Mouse (Mus musculus): ENCODE results near the gene Syngr3. TPM values are rescaled to one million over a fixed set of nuclear protein-coding genes. Genes with fewer than 3 reads are reported as not detected.

The Syngr3 gene
- polyA plus RNA-seq, 1 experiment from 2014 or later: 8.4 TPM

DNA sequence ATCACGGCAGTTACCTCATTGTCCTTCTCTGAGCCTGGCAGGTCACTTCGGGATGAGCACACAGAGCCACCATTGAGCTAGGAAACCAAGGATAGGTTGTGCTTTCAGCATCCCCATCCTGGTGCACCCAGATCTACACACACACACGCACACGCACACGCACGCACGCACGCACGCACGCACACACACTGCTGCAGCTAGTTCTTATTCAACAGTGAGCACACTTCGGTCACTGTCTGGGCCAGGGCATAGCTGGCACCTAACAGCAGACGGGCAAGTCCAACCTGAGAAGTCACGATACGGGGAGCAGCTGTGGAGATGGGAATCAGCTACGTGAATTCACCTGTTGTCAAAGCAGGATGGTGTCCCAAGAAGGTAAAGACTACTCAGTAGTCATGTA is 49.2 kb downstream of the Syngr3 start:
- WGBS: 97% methylated on average over 15 of the region's 15 CpGs
- Histone ChIP-seq H3K4me1 (peaks cover 43% of the 10 kb centered on the region), H3K27ac (peak overlapping the region; percentile 98), H3K4me2 (replicated peaks) (no peak overlapping the region), H3K27me3 (no peaks in the 10 kb centered on the region), H3K4me3 (no peak overlapping the region), H3K9ac (no peak overlapping the region), H3K9me3 (no peaks in the 10 kb centered on the region), H3K36me3 (peaks cover 15% of the 10 kb centered on the region; the same call in 1 of the 2 replicates)
- ATAC-seq (ENCODE audit: insufficient number of reproducible peaks, insufficient read depth, low FRiP score, low TSS enrichment): no peak

- peaks cover 20% of the 10 kb centered on the region; the same call in 1 of the 2 replicates for H3K36me3 ChIP-seq
- H3K9ac ChIP-seq: peak overlapping the region; percentile 21; the same call in 1 of the 2 replicates
Observed at GRCm38 (mm10) chr17:24640119-24640518, 49.6 kb downstream of the Syngr3 start.

DNA sequence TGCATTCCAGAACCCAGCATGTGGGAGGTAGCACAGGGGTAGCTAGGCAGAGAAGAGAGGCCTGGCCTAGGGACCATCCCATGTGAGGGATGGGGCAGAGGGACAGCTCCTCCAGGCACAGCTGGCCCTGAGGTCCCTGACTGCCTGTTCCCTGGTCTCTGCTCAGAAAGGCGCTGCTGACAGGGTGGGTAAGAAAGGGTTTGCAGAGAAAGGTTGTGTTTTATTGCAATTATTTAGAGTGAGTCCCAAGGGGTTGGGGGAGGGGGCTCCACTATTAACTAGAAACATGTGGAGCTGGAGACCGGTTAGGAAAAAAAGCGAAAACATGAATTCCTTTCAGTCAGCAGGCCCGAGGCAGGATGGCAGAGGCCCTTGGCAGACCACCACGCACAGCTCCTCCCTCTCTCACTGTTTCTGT is 50.2 kb downstream of the Syngr3 start:
- Histone ChIP-seq H3K9ac (peak overlapping the region; percentile 21; the same call in 1 of the 2 replicates), H3K4me2 (replicated peaks) (peak overlapping the region; percentile 23), H3K4me1 (peaks cover 36% of the 10 kb centered on the region), H3K27me3 (no peaks in the 10 kb centered on the region), H3K9me3 (no peaks in the 10 kb centered on the region), H3K36me3 (peaks cover 21% of the 10 kb centered on the region; the same call in 1 of the 2 replicates), H3K4me3 (no peak overlapping the region), H3K27ac (peak overlapping the region; percentile 98)
- WGBS: 21% methylated on average over 5 of the region's 5 CpGs
- ATAC-seq (ENCODE audit: insufficient number of reproducible peaks, insufficient read depth, low FRiP score, low TSS enrichment): peak; percentile 47

More at GRCm38 (mm10) chr17:24640119-24640518, 49.6 kb downstream of the Syngr3 start:
- ATAC-seq (ENCODE audit: insufficient number of reproducible peaks, insufficient read depth, low FRiP score, low TSS enrichment): no peak
- 83% methylated on average over 7 of the region's 7 CpGs for WGBS
- Histone ChIP-seq H3K4me3 (no peak overlapping the region), H3K9me3 (no peaks in the 10 kb centered on the region), H3K27ac (peak overlapping the region; percentile 98), H3K27me3 (no peaks in the 10 kb centered on the region), H3K4me2 (replicated peaks) (peak overlapping the region; percentile 23; the same call in 1 of the 2 replicates), H3K4me1 (peaks cover 41% of the 10 kb centered on the region)

DNA sequence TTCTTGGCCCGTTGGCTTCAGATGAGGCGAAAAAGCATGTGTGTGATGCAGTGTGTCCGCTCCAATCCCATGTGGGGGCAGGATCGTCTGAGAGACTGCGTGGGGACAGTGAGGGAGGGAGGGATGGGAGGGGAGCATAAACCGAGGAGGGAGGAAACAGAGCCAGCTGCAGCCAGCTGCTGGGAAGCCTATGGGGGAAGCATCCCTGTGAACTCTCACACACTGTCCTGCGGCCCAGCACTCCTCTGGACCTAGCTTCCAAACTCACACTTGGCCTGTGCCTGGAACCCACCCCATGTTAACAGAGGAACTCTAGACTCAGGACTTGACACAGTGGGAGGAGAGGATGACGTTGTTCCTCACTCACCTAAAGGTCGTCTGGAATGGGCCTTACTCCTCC is 50.9 kb downstream of the Syngr3 start:
- Histone ChIP-seq H3K27me3 (no peaks in the 10 kb centered on the region), H3K9ac (no peak overlapping the region), H3K9me3 (no peaks in the 10 kb centered on the region), H3K36me3 (peaks cover 21% of the 10 kb centered on the region; the same call in 1 of the 2 replicates), H3K4me1 (peaks cover 28% of the 10 kb centered on the region), H3K4me2 (replicated peaks) (peak overlapping the region; percentile 23), H3K4me3 (no peak overlapping the region), H3K27ac (peak overlapping the region; percentile 98)
- ATAC-seq (ENCODE audit: insufficient number of reproducible peaks, insufficient read depth, low FRiP score, low TSS enrichment): no peak; the same call in 1 of the 2 replicates
- 43% methylated on average over 9 of the region's 9 CpGs for WGBS

- no peak overlapping the region for H3K4me3 ChIP-seq
- peaks cover 28% of the 10 kb centered on the region for H3K4me1 ChIP-seq
- 90% methylated on average over 4 of the region's 4 CpGs for WGBS
- no peak for ATAC-seq (ENCODE audit: insufficient number of reproducible peaks, insufficient read depth, low FRiP score, low TSS enrichment)
- no peaks in the 10 kb centered on the region for H3K9me3 ChIP-seq
- H3K9ac ChIP-seq: no peak overlapping the region
- no peak overlapping the region for H3K4me2 ChIP-seq (replicated peaks)
- no peaks in the 10 kb centered on the region for H3K27me3 ChIP-seq
- peak overlapping the region; percentile 98 for H3K27ac ChIP-seq
- H3K36me3 ChIP-seq: peaks cover 21% of the 10 kb centered on the region; the same call in 1 of the 2 replicates
Observed at GRCm38 (mm10) chr17:24638214-24638613, 51.5 kb downstream of the Syngr3 start.

DNA sequence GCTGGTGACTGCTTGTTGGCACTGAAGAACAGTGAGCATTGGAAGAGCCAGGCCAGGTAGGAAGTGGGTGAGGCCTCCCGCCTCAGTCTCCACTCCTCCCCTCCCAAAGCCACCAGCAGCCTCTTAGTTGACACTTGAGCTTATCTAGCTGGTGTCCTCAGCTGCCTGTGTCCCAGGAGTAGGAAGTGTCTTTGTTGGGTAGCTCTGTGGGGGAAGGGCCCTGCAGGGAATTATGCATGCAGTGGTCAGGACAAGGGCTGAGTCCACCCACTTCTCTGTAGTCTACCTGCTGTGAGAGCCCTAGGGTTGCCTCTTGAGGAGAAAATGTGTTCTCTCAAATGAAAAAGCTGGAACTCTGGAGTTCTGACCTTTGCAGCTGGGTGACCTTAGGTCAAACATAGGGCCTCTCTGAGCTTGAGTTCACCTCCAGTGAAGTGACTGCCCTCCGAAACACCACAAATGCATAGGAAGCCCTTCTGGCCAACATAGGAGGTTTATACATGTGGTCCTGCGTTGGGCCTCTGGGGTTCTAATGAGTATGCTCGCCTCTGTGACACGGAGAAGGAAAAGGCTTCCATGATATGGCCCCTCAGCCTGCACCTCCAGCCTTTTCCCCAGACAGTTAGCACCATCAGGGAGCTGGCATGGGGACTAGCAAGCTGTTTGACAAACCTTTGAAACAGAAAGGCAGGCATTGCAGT is 52.8 kb downstream of the Syngr3 start:
- 69% methylated on average over 5 of the region's 5 CpGs for WGBS
- Histone ChIP-seq H3K27me3 (no peaks in the 10 kb centered on the region), H3K4me3 (no peak overlapping the region), H3K4me2 (replicated peaks) (no peak overlapping the region), H3K36me3 (peaks cover 18% of the 10 kb centered on the region; the same call in 1 of the 2 replicates), H3K27ac (no peak overlapping the region), H3K9me3 (no peaks in the 10 kb centered on the region), H3K4me1 (peaks cover 35% of the 10 kb centered on the region), H3K9ac (no peak overlapping the region)
- no peak for ATAC-seq (ENCODE audit: insufficient number of reproducible peaks, insufficient read depth, low FRiP score, low TSS enrichment)

DNA sequence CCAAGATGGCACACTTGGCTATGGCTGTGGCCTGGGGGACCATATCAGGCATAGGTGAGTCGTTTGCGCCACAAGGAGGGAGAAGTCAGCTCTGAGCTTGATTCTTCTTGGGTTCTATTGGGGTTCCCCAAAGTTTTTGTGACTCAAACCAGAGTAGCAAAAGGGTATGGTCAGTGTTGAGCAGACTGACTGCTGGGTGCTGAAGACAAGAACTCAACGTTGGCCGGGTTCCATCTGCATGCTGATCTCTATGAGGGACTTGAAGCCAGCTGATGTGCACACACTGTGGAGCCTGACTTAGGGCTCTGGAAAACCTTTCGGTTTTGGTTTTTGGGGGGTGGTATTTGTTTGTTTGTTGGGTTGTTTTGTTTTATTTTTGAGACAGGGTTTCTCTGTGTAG is 54.1 kb downstream of the Syngr3 start:
- Histone ChIP-seq H3K4me1 (peaks cover 40% of the 10 kb centered on the region), H3K9me3 (no peaks in the 10 kb centered on the region), H3K4me3 (no peak overlapping the region), H3K36me3 (peaks cover 10% of the 10 kb centered on the region), H3K4me2 (replicated peaks) (no peak overlapping the region), H3K9ac (no peak overlapping the region), H3K27me3 (no peaks in the 10 kb centered on the region), H3K27ac (no peak overlapping the region)
- 92% methylated on average over 5 of the region's 5 CpGs for WGBS
- ATAC-seq (ENCODE audit: insufficient number of reproducible peaks, insufficient read depth, low FRiP score, low TSS enrichment): no peak

Other genes starting within 250 kb of the Syngr3 start
- gene Dnase1l2, start 246.8 kb downstream of the Syngr3 start, polyA plus RNA-seq (2016; fragmentation: Nextera tagmentation; extraction: Ambion mirVana): 3.2 and 3.6 TPM in 2 replicates
- gene E4f1, start 219.6 kb downstream of the Syngr3 start, polyA plus RNA-seq (2016; fragmentation: Nextera tagmentation; extraction: Ambion mirVana): 38.4 and 43.2 TPM in 2 replicates
- gene Pgp, start 219.6 kb downstream of the Syngr3 start, polyA plus RNA-seq (2016; fragmentation: Nextera tagmentation; extraction: Ambion mirVana): 52.3 and 54.9 TPM in 2 replicates
- gene Bricd5, start 216.1 kb downstream of the Syngr3 start, polyA plus RNA-seq (2016; fragmentation: Nextera tagmentation; extraction: Ambion mirVana): 1.7 TPM in 1 of 2 replicates, not detected in the other
- 32.8 and 35.0 TPM in 2 replicates for gene Mlst8, start 210.9 kb downstream of the Syngr3 start, polyA plus RNA-seq (2016; fragmentation: Nextera tagmentation; extraction: Ambion mirVana)
- gene Caskin1, start 201.4 kb downstream of the Syngr3 start, polyA plus RNA-seq (2016; fragmentation: Nextera tagmentation; extraction: Ambion mirVana): 7.3 and 7.5 TPM in 2 replicates
- gene Traf7, start 162.0 kb downstream of the Syngr3 start, polyA plus RNA-seq (2016; fragmentation: Nextera tagmentation; extraction: Ambion mirVana): 98.5 and 103 TPM in 2 replicates
- gene Rab26, start 155.7 kb downstream of the Syngr3 start, polyA plus RNA-seq (2016; fragmentation: Nextera tagmentation; extraction: Ambion mirVana): 3.6 and 3.7 TPM in 2 replicates
- gene Pkd1, start 140.1 kb downstream of the Syngr3 start, polyA plus RNA-seq (2016; fragmentation: Nextera tagmentation; extraction: Ambion mirVana): 26.8 and 29.8 TPM in 2 replicates
- gene Tsc2, start 57.3 kb downstream of the Syngr3 start, polyA plus RNA-seq (2016; fragmentation: Nextera tagmentation; extraction: Ambion mirVana): 72.8 and 82.0 TPM in 2 replicates
- 26.2 and 26.9 TPM in 2 replicates for gene Nthl1, start 57.3 kb downstream of the Syngr3 start, polyA plus RNA-seq (2016; fragmentation: Nextera tagmentation; extraction: Ambion mirVana)
- gene Slc9a3r2, start 39.6 kb downstream of the Syngr3 start, polyA plus RNA-seq (2016; fragmentation: Nextera tagmentation; extraction: Ambion mirVana): 59.6 and 60.6 TPM in 2 replicates
- gene Npw, start 31.5 kb downstream of the Syngr3 start, polyA plus RNA-seq (2016; fragmentation: Nextera tagmentation; extraction: Ambion mirVana): 0.35 and 0.76 TPM in 2 replicates
- 23.5 and 25.4 TPM in 2 replicates for gene Zfp598, start 20.3 kb downstream of the Syngr3 start, polyA plus RNA-seq (2016; fragmentation: Nextera tagmentation; extraction: Ambion mirVana)
- 47.9 and 48.0 TPM in 2 replicates for gene Gfer, start 6.2 kb upstream of the Syngr3 start, polyA plus RNA-seq (2016; fragmentation: Nextera tagmentation; extraction: Ambion mirVana)
- gene Noxo1, start 6.3 kb upstream of the Syngr3 start, polyA plus RNA-seq (2016; fragmentation: Nextera tagmentation; extraction: Ambion mirVana): 3.0 and 5.5 TPM in 2 replicates
- gene Tbl3, start 17.7 kb upstream of the Syngr3 start, polyA plus RNA-seq (2016; fragmentation: Nextera tagmentation; extraction: Ambion mirVana): 93.9 and 94.2 TPM in 2 replicates
- gene Rnf151, start 28.1 kb upstream of the Syngr3 start, polyA plus RNA-seq (2016; fragmentation: Nextera tagmentation; extraction: Ambion mirVana): 0.22 TPM in 1 of 2 replicates, not detected in the other
- gene Rps2, start 28.2 kb upstream of the Syngr3 start, polyA plus RNA-seq (2016; fragmentation: Nextera tagmentation; extraction: Ambion mirVana): 1,116 and 1,117 TPM in 2 replicates
- gene Ndufb10, start 34.5 kb upstream of the Syngr3 start, polyA plus RNA-seq (2016; fragmentation: Nextera tagmentation; extraction: Ambion mirVana): 209 and 223 TPM in 2 replicates
- not detected in 2 replicates for gene Rpl3l, start 37.9 kb upstream of the Syngr3 start, polyA plus RNA-seq (2016; fragmentation: Nextera tagmentation; extraction: Ambion mirVana)
- 23.6 and 25.6 TPM in 2 replicates for gene Msrb1, start 46.7 kb upstream of the Syngr3 start, polyA plus RNA-seq (2016; fragmentation: Nextera tagmentation; extraction: Ambion mirVana)
- gene Hs3st6, start 63.0 kb upstream of the Syngr3 start, polyA plus RNA-seq (2016; fragmentation: Nextera tagmentation; extraction: Ambion mirVana): 9.2 and 10.7 TPM in 2 replicates
- not detected in 2 replicates for gene Meiob, start 114.3 kb upstream of the Syngr3 start, polyA plus RNA-seq (2016; fragmentation: Nextera tagmentation; extraction: Ambion mirVana)
- 24.2 and 26.1 TPM in 2 replicates for gene Hagh, start 150.2 kb upstream of the Syngr3 start, polyA plus RNA-seq (2016; fragmentation: Nextera tagmentation; extraction: Ambion mirVana)
- 21.3 and 23.2 TPM in 2 replicates for gene Fahd1, start 160.4 kb upstream of the Syngr3 start, polyA plus RNA-seq (2016; fragmentation: Nextera tagmentation; extraction: Ambion mirVana)
- 0.22 and 0.28 TPM in 2 replicates for gene Igfals, start 176.0 kb upstream of the Syngr3 start, polyA plus RNA-seq (2016; fragmentation: Nextera tagmentation; extraction: Ambion mirVana)
- 49.7 and 53.6 TPM in 2 replicates for gene Nubp2, start 196.4 kb upstream of the Syngr3 start, polyA plus RNA-seq (2016; fragmentation: Nextera tagmentation; extraction: Ambion mirVana)
- 43.3 and 43.8 TPM in 2 replicates for gene Spsb3, start 196.7 kb upstream of the Syngr3 start, polyA plus RNA-seq (2016; fragmentation: Nextera tagmentation; extraction: Ambion mirVana)
- 38.7 and 42.4 TPM in 2 replicates for gene Eme2, start 205.1 kb upstream of the Syngr3 start, polyA plus RNA-seq (2016; fragmentation: Nextera tagmentation; extraction: Ambion mirVana)
- 99.6 and 107 TPM in 2 replicates for gene Mrps34, start 205.2 kb upstream of the Syngr3 start, polyA plus RNA-seq (2016; fragmentation: Nextera tagmentation; extraction: Ambion mirVana)
- 44.8 and 46.1 TPM in 2 replicates for gene Nme3, start 206.5 kb upstream of the Syngr3 start, polyA plus RNA-seq (2016; fragmentation: Nextera tagmentation; extraction: Ambion mirVana)
- 55.8 and 59.5 TPM in 2 replicates for gene Mapk8ip3, start 247.0 kb upstream of the Syngr3 start, polyA plus RNA-seq (2016; fragmentation: Nextera tagmentation; extraction: Ambion mirVana)

All from embryonic facial prominence, embryonic 12.5 days (tissue).